Mouse (Mus musculus): Measurements from ENCODE around the gene Wdr1.

Wdr1 gene

GRCm38 (mm10) chr5:38544423-38545415, 18.3 kb downstream of the Wdr1 start:
- no peak for DNase-seq (ENCODE audit: low spot score in 2 of 2)

DNA sequence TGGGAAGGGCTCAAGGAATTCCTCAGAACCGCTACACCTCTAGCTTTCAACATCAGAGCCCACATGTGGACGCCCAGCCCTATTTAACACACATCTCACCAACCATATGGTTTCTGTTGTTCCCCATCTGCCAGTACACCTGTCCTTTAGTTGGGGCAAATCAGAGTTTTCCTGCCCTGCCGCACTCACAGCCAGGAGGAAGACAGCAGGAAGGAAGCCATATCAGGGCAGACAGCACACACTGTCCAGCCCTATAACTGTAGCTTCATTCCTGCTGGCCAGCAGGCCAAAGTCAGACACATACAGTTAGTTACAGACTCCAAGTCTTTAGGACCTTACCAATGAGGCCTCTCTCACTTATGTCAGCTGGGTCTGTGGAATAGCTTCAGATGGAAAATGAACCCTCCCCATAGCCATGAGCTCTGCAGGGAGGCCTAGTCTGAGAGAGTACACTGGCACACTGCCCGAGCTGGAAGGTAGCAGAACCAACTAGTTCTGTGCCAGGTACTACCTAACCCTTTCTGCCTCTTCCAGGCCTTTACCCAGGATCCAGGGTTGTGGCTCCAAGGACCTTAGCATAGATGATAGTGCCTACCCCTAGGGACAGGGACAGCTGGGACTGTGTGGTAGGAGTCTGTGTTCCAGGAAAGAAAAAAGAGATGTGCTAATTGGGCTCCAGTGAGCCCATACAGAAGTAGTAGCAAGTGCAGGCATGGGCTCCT, 19.4 kb downstream of the Wdr1 start:
- DNase-seq (ENCODE audit: low spot score in 2 of 2), result no peak

DNA sequence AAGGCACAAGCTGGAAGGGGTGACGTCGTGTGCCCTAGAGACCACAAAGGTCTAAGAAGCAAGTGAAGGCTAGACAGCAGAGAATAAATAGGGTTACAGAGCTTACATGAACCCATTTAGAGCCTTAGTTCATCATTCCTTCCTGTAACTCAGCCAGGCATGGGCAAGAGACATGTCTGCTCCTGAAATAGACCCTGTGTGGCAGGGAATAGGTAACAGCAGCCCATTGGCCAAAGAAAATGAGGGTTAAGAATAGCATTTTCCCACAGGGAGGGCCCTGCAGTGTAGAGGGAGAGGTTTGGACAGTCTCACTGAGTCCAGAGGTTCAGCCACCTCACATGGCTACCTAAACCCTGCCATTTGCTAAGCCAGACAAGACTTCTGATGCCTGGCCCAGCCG, 21.3 kb downstream of the Wdr1 start:
- no peak for DNase-seq (ENCODE audit: low spot score in 2 of 2)

GRCm38 (mm10) chr5:38540898-38541297, 22.1 kb downstream of the Wdr1 start:
- no peak for DNase-seq (ENCODE audit: low spot score in 2 of 2)

GRCm38 (mm10) chr5:38538508-38538907, 24.5 kb downstream of the Wdr1 start:
- DNase-seq (ENCODE audit: low spot score in 2 of 2), result no peak

DNA sequence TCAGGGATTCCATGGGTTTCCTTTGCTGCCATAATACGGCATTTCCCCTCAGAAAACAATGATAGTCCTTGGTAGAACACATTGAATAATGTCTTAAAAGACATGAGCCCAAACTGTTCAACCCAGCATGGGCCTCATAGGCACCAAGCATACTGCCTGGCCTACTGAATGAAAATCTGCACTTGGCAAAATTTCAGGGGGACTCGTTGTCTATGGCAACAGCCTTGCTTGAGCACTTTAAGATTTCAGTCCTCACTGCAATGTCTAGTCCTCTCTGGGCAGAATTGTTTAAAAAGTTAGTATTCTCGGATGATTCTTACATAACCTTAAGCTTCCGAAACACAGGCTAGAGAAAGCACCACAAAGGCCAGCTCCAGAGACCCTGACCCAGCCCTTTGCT, 25.2 kb downstream of the Wdr1 start:
- no peak for DNase-seq (ENCODE audit: low spot score in 2 of 2)

- no peak for DNase-seq (ENCODE audit: low spot score in 2 of 2)
Measured at GRCm38 (mm10) chr5:38536822-38537221, 26.2 kb downstream of the Wdr1 start.

DNA sequence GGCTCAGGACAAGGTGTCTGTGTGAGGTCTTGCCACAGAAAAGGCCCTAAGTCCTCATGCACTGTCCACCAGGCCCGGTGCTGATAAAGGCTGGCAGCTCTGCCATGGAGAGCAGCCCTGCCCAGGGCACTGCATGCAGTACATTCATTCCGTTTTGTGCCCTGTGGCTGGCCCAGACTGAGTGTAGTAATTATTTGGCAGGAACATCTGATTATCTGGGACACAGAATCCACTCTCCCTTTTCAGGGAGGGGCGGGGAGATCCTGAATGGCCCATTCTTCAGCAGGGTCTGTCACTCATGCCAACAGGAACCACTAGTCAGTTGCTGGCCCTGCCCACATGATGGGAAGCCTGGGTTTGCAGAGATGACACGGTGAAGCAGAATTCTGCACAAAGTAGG, 30.9 kb downstream of the Wdr1 start:
- DNase-seq (ENCODE audit: low spot score in 2 of 2), result no peak

GRCm38 (mm10) chr5:38529724-38530428, 33.1 kb downstream of the Wdr1 start:
- no peak for DNase-seq (ENCODE audit: low spot score in 2 of 2)

GRCm38 (mm10) chr5:38522977-38523376, 40.0 kb downstream of the Wdr1 start:
- DNase-seq (ENCODE audit: low spot score in 2 of 2), result no peak

GRCm38 (mm10) chr5:38520838-38521237, 42.2 kb downstream of the Wdr1 start:
- no peak for DNase-seq (ENCODE audit: low spot score in 2 of 2)

- no peak for DNase-seq (ENCODE audit: low spot score in 2 of 2)
Measured at GRCm38 (mm10) chr5:38516267-38516666, 46.8 kb downstream of the Wdr1 start.

DNA sequence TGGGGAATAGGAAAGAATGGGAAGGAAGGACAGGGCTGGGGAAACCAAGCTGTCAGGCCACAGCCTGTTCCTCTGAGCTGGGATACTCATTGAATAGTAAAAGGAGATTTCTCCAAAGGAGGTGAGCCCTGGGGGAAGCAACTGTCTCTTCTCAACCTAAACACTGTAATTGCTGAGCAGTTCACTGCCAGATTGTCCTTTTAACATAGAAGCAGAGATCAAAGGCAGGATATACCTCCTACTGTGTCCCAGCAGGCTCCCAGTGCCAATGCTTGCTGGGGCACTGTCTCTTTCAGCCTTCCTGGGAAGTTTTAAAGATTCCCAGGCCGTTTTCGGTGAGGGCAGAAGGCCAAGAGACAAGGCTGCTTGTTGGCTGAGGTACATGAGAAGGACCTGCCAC, 50.0 kb downstream of the Wdr1 start:
- DNase-seq (ENCODE audit: low spot score in 2 of 2), result no peak

DNA sequence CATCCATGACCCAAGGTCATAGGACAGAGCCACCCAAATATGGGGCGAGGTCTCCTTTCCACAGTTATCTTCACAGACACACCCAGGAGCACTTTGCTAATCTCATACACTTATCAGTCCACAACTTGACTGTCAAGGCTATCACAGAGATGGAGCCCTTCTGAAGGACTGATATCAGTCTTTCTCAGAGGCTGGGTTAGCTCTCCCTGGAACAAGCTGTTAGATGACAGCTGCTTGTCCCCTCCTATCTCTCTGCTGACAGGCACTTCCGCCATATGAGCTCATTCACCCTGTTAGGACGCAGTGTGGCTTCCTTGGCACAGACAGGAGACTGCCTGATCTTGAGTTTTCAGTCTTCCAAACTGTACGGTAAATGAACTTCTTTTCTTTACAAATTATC, 53.5 kb downstream of the Wdr1 start:
- no peak for DNase-seq (ENCODE audit: low spot score in 2 of 2)

GRCm38 (mm10) chr5:38505435-38505765, 57.6 kb downstream of the Wdr1 start:
- DNase-seq (ENCODE audit: low spot score in 2 of 2), result no peak

GRCm38 (mm10) chr5:38504747-38505434, 58.1 kb downstream of the Wdr1 start:
- no peak for DNase-seq (ENCODE audit: low spot score in 2 of 2)

- no peak for DNase-seq (ENCODE audit: low spot score in 2 of 2)
Measured at GRCm38 (mm10) chr5:38504116-38504515, 58.9 kb downstream of the Wdr1 start.

- DNase-seq (ENCODE audit: low spot score in 2 of 2), result no peak
Measured at GRCm38 (mm10) chr5:38502992-38503391, 60.0 kb downstream of the Wdr1 start, which contains the start of gene Slc2a9. Slc2a9 (minus strand) TSS chr5:38503143.

DNA sequence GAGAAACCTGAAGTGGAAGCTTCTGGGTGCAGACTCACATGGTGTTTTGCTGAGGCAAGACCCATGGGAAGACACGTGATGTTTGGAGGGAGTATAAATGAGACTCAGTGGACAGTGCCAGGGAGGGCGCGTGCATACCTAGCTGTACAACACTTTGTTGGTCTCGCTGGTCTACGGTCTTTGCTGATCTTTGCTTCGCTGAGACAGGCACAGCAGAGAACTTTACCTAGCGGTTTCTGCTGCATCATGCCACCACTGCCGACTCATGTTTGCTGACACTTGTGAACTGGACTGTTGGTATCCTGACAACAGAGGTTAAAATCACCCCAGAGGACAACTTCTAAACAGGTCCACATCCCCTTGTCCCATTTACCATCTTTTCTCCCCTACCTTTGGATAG, 63.0 kb downstream of the Wdr1 start:
- DNase-seq (ENCODE audit: low spot score in 2 of 2), result no peak

GRCm38 (mm10) chr5:38499316-38499811, 63.7 kb downstream of the Wdr1 start:
- DNase-seq (ENCODE audit: low spot score in 2 of 2), result no peak

DNA sequence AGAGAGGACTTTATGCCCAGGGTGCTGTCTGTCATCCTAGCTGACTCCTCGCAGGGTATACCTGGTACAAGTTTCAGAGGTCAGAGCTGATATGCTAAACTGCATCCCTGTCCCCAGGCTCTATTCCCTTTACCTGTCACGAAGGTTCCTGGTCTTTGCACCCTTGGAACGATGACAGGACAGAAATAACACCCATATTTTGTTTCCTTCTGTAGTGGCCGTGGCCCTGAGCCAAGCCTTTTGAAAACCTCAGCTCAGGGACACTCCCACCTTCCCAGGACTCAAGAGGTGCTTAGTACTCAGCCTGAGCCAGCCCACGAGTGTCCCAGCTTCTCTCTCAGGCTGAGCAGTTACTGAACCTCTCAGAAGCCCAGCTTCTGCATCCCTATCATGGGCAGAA, 64.5 kb downstream of the Wdr1 start:
- DNase-seq (ENCODE audit: low spot score in 2 of 2), result no peak
